Mouse (Mus musculus) frontal cortex, postnatal 36 days (tissue): ENCODE data around the gene A030014E15Rik.
"Not testable (repeated sequence)": the region's sequence is repeated elsewhere in the genome, so short reads cannot be mapped to it uniquely, and the experiment has no call there.

Source experiments
- DNase-seq, 2 experiments: peaks; one replicate each; pipeline ENCODE4 v3.0.0; 2022; ENCODE audit warnings: low spot score in 2 of 2

The A030014E15Rik gene

GRCm38 (mm10) chr1:82924650-82925049 lies at the start of gene A030014E15Rik:
TSS of gene A030014E15Rik (plus strand) at chr1:82924917.
- DNase-seq, result no peak

GRCm38 (mm10) chr1:82879172-82879571 lies 45.5 kb upstream of the A030014E15Rik start:
- no peak for DNase-seq

- DNase-seq, result no peak
These were observed 44.5 kb upstream of the A030014E15Rik start for GRCm38 (mm10) chr1:82880196-82880595.

GRCm38 (mm10) chr1:82893269-82893668 lies 31.4 kb upstream of the A030014E15Rik start:
- DNase-seq, result no peak

- no peak for DNase-seq
These were observed 24.1 kb upstream of the A030014E15Rik start for GRCm38 (mm10) chr1:82900567-82900966.

GRCm38 (mm10) chr1:82901201-82901600 lies 23.5 kb upstream of the A030014E15Rik start:
- no peak for DNase-seq

GRCm38 (mm10) chr1:82905886-82906285 lies 18.8 kb upstream of the A030014E15Rik start:
- DNase-seq, result no peak

GRCm38 (mm10) chr1:82913025-82913424 lies 11.7 kb upstream of the A030014E15Rik start, which contains the start of gene A030005L19Rik:
TSS of gene A030005L19Rik (plus strand) at chr1:82913325.
- DNase-seq, result no peak

GRCm38 (mm10) chr1:82913434-82913833 lies 11.3 kb upstream of the A030014E15Rik start:
- not testable (repeated sequence) for DNase-seq

- DNase-seq, result not testable (repeated sequence)
These were observed 5.8 kb downstream of the A030014E15Rik start for GRCm38 (mm10) chr1:82930558-82930957.

- DNase-seq, result not testable (repeated sequence)
These were observed 6.6 kb downstream of the A030014E15Rik start, which contains the start of gene Gm6217 for GRCm38 (mm10) chr1:82931326-82931725. TSS of gene Gm6217 (minus strand) at chr1:82931399.

GRCm38 (mm10) chr1:82938666-82939065 lies 13.9 kb downstream of the A030014E15Rik start:
- no peak for DNase-seq

- DNase-seq, result not testable (repeated sequence)
These were observed 17.8 kb downstream of the A030014E15Rik start for GRCm38 (mm10) chr1:82942505-82942904.

GRCm38 (mm10) chr1:82943295-82943694 lies 18.6 kb downstream of the A030014E15Rik start, which contains the start of gene A030003K21Rik:
TSS of gene A030003K21Rik (minus strand) at chr1:82943388.
- DNase-seq, result not testable (repeated sequence)

- not testable (repeated sequence) for DNase-seq
These were observed 21.3 kb downstream of the A030014E15Rik start for GRCm38 (mm10) chr1:82946029-82946428.

GRCm38 (mm10) chr1:82948601-82949000 lies 23.9 kb downstream of the A030014E15Rik start:
- no peak for DNase-seq

GRCm38 (mm10) chr1:82955913-82956312 lies 31.2 kb downstream of the A030014E15Rik start, which contains the start of gene Gm7544:
TSS of gene Gm7544 (minus strand) at chr1:82956013.
- DNase-seq, result not testable (repeated sequence)

GRCm38 (mm10) chr1:82959870-82960385 lies 35.2 kb downstream of the A030014E15Rik start, which contains the start of gene Gm47955:
TSS of gene Gm47955 (plus strand) at chr1:82960286.
- DNase-seq, result no peak

GRCm38 (mm10) chr1:82966413-82966812 lies 41.7 kb downstream of the A030014E15Rik start:
- DNase-seq, result no peak

GRCm38 (mm10) chr1:82972046-82972445 lies 47.3 kb downstream of the A030014E15Rik start:
- DNase-seq, result no peak

GRCm38 (mm10) chr1:82973244-82973643 lies 48.5 kb downstream of the A030014E15Rik start:
- DNase-seq, result no peak

- no peak for DNase-seq
These were observed 49.2 kb downstream of the A030014E15Rik start for GRCm38 (mm10) chr1:82973901-82974300.

- DNase-seq, result no peak
These were observed 49.6 kb downstream of the A030014E15Rik start for GRCm38 (mm10) chr1:82974342-82974741.
